Mouse (Mus musculus) limb, embryonic 14.5 days (tissue): ENCODE data around the gene Kcnh1. TPM values are rescaled to one million over a fixed set of nuclear protein-coding genes. Genes with fewer than 3 reads are reported as not detected.
A peak's percentile ranks its signal among the peaks of the same experiment; 100 is the strongest.

ENCODE experiments used
- ATAC-seq: fragments of 200-750 bp; cut with Nextera tagmentation; 2 replicates; pipeline ENCODE4 v1.8.0; 2017; ENCODE audit warnings: low read depth, moderate number of reproducible peaks, moderate TSS enrichment; ENCODE audit not compliant: low FRiP score
- DNase-seq: peaks from one replicate; pipeline ENCODE4 v3.0.0-alpha.2; 2015; ENCODE audit warnings: low spot score
- H3K27ac ChIP-seq: fragments of 300-500 bp; sonication (generic); replicated peaks from 2 replicates; pipeline ENCODE4 v1.5.1; 2014; ENCODE audit warnings: low read depth, mild to moderate bottlenecking, low read length, moderate library complexity, mixed read lengths
- H3K27me3 ChIP-seq: fragments of 300-500 bp; sonication (generic); 2 replicates; pipeline ENCODE4 v1.6.1; 2014; ENCODE audit warnings: low read length, mixed read lengths; ENCODE audit not compliant: control insufficient read depth, insufficient read depth
- H3K36me3 ChIP-seq: fragments of 300-500 bp; sonication (generic); 2 replicates; pipeline ENCODE4 v1.6.1; 2014; ENCODE audit warnings: mild to moderate bottlenecking, low read length, moderate library complexity, mixed read lengths; ENCODE audit not compliant: control insufficient read depth, insufficient read depth
- H3K4me1 ChIP-seq: fragments of 300-500 bp; sonication (generic); 2 replicates; pipeline ENCODE4 v1.6.1; 2014; ENCODE audit warnings: antibody characterized with exemption, low read length, mixed read lengths; ENCODE audit not compliant: control insufficient read depth, insufficient read depth
- H3K4me2 ChIP-seq: fragments of 300-500 bp; sonication (generic); replicated peaks from 2 replicates; pipeline ENCODE4 v1.6.1; 2014; ENCODE audit warnings: low read depth, mild to moderate bottlenecking, low read length, moderate library complexity; ENCODE audit not compliant: severe bottlenecking
- H3K4me3 ChIP-seq: fragments of 300-500 bp; sonication (generic); replicated peaks from 2 replicates; pipeline ENCODE4 v1.5.1; 2014; ENCODE audit warnings: low read length
- H3K9ac ChIP-seq: fragments of 300-500 bp; sonication (generic); 2 replicates; pipeline ENCODE4 v1.6.1; 2014; ENCODE audit warnings: mild to moderate bottlenecking, low read depth, low read length, moderate library complexity; ENCODE audit not compliant: severe bottlenecking
- H3K9me3 ChIP-seq: fragments of 300-500 bp; sonication (generic); 2 replicates; pipeline ENCODE4 v1.6.1; 2016; ENCODE audit warnings: low read length; ENCODE audit not compliant: control insufficient read depth
- POLR2A ChIP-seq: fragments of 200-500 bp; IDR thresholded peaks from 2 replicates; pipeline ENCODE4 v1.8.0; 2012; ENCODE audit warnings: inconsistent platforms, mild to moderate bottlenecking, moderate library complexity, borderline replicate concordance; ENCODE audit not compliant: insufficient read depth, insufficient read length; ENCODE audit errors: extremely low read depth
- WGBS: fragments of 180-500 bp; shearing (Covaris S2); extraction: QIAGEN DNeasy Blood & Tissue Kit; methylation state at CpG from one replicate; pipeline ENCODE4 v1.1.7; 2014; 5-methylcytosine and 5-hydroxymethylcytosine counted together
- polyA plus RNA-seq, 2 experiments: library from polyadenylated mRNA; depleted of rRNA in 1 of 2; stranded (reverse) in 1 of 2; unstranded in 1 of 2; fragments of >200 nt; fragmentation: Nextera tagmentation in 1 of 2; extraction: Ambion mirVana in 1 of 2; gene quantifications; 2 replicates each; pipeline versions ENCODE4 v1.2.1 to v1.2.3; 2012 to 2014

Kcnh1 gene
- polyA plus RNA-seq, 2 experiments = 0.30 to 0.63 TPM

DNA sequence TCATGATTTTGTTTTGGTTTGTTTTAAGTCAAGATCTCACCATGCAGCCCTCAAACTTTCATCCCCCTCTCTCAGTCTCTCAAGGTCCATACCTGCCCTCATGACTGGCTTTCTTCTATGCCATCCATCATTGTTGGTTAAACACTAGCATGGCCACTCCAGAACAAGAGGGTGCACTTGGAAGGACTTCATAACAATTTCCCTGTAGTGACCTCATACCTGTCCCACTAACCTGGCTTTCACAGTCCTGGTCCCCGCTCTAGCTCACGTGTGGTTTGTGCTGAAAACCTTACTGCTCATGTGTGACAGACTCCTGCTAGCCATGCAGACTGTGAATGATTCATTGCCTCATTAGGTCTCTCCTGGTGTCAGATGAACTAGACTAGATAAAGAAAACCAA, 244.9 kb downstream of the Kcnh1 start:
- H3K27ac ChIP-seq = no peak overlapping the region
- H3K4me2 ChIP-seq = no peak overlapping the region
- 72% methylated on average over 2 of the region's 2 CpGs for WGBS
- no peak overlapping the region for H3K9ac ChIP-seq
- no peaks in the 10 kb centered on the region for H3K27me3 ChIP-seq
- DNase-seq (no peak), ATAC-seq (no peak)
- no peaks in the 10 kb centered on the region for H3K4me1 ChIP-seq
- no peak for TF ChIP-seq POLR2A
- H3K36me3 ChIP-seq = no peaks in the 10 kb centered on the region
- no peaks in the 10 kb centered on the region for H3K9me3 ChIP-seq
- H3K4me3 ChIP-seq = no peak overlapping the region

DNA sequence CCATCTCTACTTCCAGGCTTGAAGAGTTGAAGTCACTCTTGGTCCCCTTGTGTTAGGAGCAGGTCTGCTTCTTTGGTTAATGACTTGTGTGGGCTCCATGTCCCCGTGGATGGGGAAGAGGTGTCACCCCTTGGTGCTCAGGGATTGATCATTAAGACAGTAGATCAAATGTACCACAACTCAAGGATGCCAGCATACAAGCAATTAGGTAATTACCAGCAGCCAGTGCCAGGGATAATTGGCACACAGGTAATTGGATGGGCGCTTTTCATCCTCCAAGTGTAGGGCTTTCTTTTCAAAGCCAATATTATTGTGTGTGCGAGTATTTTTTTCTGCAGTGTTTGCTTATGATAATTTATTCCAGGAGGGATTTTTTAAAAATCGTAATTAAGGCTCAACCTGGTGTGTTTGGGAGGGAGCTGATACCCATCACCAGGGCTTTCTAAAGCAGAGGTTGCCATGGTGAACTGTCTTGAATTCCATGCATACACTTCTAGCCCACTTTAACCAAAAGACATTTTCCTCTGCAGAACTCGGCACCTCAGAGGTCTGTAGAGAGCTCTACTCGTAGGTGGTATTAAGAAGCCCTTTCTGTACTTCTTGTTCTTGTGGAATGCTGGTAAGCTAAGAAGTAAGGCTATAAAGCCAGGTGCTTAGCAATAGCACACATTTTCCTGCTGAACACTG, 248.7 kb downstream of the Kcnh1 start:
- H3K36me3 ChIP-seq = no peaks in the 10 kb centered on the region
- H3K9ac ChIP-seq = no peak overlapping the region
- H3K27me3 ChIP-seq = no peaks in the 10 kb centered on the region
- no peak overlapping the region for H3K4me3 ChIP-seq
- H3K27ac ChIP-seq = no peak overlapping the region
- H3K9me3 ChIP-seq = no peaks in the 10 kb centered on the region
- H3K4me1 ChIP-seq = peaks cover 7% of the 10 kb centered on the region; the same call in 1 of the 2 replicates
- DNase-seq (no peak), ATAC-seq (no peak)
- 66% methylated on average over 6 of the region's 6 CpGs for WGBS
- no peak overlapping the region for H3K4me2 ChIP-seq
- TF ChIP-seq POLR2A = no peak

DNA sequence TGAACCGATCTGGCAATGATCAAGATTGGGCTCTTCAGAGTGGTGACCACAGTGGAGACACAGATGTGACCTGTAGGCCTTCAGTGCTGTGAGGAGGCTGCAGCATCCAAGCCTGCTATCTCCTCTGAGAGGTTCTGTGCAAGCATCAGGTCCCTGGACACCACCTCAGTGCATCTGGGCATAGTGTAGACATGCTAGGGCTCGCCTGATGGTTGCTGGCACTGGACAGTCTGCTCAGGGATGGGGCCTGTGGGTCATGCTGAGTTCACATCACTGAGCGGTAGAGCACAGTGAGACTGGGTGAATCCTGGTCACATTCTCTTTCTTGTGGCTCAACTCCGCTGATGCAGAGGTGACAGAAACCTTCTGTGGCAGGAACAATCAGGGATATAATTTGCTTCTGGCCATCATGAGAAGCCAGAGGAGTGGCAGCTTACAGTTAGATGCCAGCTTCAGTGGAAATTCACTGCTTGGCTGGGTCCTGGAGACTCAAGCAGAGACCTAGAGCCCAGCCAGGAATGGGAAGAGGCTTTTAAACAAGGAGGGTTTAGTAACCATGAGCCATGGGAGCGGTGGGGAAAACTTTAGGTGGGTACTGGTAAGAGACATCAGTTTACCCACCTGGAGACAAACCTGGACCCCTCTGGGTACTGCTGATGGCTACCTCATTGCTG, 252.3 kb downstream of the Kcnh1 start:
- Histone ChIP-seq H3K4me1 (peaks cover 14% of the 10 kb centered on the region), H3K27me3 (no peaks in the 10 kb centered on the region), H3K4me3 (no peak overlapping the region), H3K9ac (no peak overlapping the region), H3K9me3 (no peaks in the 10 kb centered on the region), H3K27ac (no peak overlapping the region), H3K4me2 (no peak overlapping the region), H3K36me3 (no peaks in the 10 kb centered on the region)
- DNase-seq (no peak), ATAC-seq (no peak)
- TF ChIP-seq POLR2A = no peak
- 87% methylated on average over 5 of the region's 5 CpGs for WGBS

DNA sequence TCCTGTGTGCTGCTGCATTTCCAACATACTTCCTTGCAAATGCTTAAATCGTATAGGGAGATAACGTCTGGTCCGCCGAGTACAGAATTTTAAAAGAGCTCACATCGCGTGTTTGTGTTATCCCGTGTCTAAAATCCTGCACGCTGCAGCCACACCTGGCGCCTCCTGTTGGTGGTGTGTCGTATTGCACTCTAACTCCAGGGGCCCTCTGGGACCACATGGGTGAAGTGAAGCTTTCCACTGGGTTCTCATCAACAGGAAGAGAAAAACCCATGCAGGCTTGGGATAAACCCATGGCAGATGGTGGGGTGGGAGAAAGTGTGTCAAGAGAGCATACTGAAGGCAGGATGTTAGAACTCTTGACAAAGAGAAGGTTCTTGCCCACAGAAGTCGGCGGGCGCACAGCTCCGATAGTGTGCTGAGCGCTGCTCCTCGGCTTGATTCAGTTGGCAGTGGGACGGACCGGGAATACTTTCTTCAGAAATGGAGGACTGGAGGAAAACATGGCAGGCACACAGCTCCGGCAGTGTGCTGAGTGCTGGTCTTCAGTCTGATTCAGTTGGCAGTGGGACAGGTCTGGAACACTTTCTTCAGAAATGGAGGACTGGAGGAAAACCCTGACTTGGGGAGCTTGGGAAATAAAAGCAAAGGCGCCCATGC, 253.6 kb downstream of the Kcnh1 start:
- H3K9me3 ChIP-seq = no peaks in the 10 kb centered on the region
- peak overlapping the region; percentile 63 for H3K27ac ChIP-seq
- H3K9ac ChIP-seq = no peak overlapping the region
- no peak for DNase-seq
- no peaks in the 10 kb centered on the region for H3K36me3 ChIP-seq
- no peak overlapping the region for H3K4me3 ChIP-seq
- no peaks in the 10 kb centered on the region for H3K27me3 ChIP-seq
- H3K4me2 ChIP-seq = no peak overlapping the region; the same call in 1 of the 2 replicates
- ATAC-seq = peak; percentile 18; the same call in 1 of the 2 replicates
- peaks cover 14% of the 10 kb centered on the region for H3K4me1 ChIP-seq
- WGBS = 65% methylated on average over 20 of the region's 20 CpGs
- TF ChIP-seq POLR2A = no peak

DNA sequence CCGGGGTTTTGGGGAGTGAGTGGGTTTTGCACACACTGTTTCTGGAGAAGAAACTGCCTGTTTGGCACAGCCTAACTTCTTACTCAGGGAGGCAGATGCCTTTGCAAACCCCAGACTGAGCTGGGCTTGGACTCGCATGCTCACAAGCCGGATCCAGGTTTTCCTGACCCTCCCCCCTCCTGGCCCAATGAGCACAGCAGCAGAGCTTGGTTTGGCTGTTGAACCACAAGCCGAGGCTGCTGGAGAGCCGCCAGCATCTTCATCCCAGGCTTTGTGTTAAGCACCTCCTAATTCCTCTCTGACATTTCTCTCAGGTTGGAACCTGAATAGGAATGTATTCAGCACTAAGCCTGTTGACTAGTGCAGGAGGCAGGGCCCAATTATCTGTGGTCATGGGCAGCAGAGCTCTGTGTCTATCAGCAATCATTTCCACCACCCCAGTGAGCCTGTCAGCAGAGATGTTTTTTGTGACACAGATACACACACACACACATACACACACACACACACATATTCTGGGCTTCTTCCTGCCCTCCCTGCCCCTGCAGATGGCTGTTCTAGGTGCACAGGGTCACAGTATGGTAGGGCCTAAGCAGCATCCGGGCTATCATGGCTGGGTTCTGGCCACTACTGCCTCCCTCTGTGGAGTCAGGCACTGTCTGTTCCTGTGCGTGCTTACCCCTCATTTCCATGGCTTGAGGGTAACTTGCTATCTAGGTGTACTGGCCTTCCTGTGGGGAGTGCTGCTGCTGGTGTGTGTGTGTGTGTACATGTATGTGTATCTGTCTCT, 254.3 kb downstream of the Kcnh1 start:
- Histone ChIP-seq H3K4me3 (no peak overlapping the region), H3K36me3 (no peaks in the 10 kb centered on the region), H3K9ac (no peak overlapping the region), H3K4me2 (no peak overlapping the region; the same call in 1 of the 2 replicates), H3K27me3 (no peaks in the 10 kb centered on the region), H3K9me3 (no peaks in the 10 kb centered on the region), H3K4me1 (peaks cover 14% of the 10 kb centered on the region), H3K27ac (peak overlapping the region; percentile 63)
- WGBS = 39% methylated on average over 7 of the region's 7 CpGs
- peak; percentile 88 for ATAC-seq
- no peak for TF ChIP-seq POLR2A
- DNase-seq = peak; percentile 93
